Mouse (Mus musculus) spleen, adult 18-20 months (tissue): Measurements from ENCODE around the gene Slc47a1.
"Not testable (repeated sequence)": the region's sequence is repeated elsewhere in the genome, so short reads cannot be mapped to it uniquely, and the experiment has no call there.

Experiments
- DNase-seq, 2 experiments: peaks; one replicate each; pipeline ENCODE4 v3.0.0; 2022; ENCODE audit warnings: mixed read lengths in 2 of 2

Slc47a1 gene

DNA sequence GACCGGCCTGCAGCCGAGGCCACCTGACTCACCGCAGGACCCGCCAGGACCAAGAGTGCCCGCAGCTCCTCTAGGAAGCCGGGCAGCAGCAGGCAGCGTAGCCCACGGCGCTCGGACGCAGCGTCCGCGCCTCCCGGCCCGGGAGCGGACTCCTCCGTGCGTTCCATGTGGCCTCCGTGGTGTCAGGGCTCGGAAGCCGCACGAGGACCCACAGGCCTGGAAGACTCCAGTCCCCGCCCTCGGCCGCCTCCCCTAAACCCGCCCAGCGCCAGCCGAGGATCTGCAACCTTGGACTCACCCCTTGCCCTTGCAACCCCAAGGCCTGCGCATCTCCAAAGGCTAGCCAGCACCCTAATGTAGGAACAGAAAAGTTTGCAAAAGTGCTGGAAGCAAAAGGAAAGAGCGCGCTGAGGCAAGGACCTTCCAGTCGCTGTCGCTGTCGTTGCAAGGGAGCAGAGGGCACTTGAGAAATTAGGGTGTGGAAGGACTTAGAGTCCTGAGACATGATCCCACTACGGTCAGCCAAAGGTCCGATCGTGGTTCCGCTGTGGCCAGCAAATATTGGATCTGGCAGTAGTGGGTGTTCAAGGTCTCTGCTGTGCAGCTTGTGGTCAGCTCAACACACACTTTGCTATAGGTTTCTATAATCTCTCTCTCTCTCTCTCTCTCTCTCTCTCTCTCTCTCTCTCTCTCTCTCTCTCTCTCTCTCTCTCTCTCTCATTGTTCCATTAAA, at the start of gene Slc47a1:
Gene Slc47a1, minus strand, starts transcription at position 465 of the 733 bp plus-strand sequence.
- no peak for DNase-seq

- DNase-seq: no peak
Observed at GRCm38 (mm10) chr11:61419253-61419652, 41.1 kb upstream of the Slc47a1 start.

DNA sequence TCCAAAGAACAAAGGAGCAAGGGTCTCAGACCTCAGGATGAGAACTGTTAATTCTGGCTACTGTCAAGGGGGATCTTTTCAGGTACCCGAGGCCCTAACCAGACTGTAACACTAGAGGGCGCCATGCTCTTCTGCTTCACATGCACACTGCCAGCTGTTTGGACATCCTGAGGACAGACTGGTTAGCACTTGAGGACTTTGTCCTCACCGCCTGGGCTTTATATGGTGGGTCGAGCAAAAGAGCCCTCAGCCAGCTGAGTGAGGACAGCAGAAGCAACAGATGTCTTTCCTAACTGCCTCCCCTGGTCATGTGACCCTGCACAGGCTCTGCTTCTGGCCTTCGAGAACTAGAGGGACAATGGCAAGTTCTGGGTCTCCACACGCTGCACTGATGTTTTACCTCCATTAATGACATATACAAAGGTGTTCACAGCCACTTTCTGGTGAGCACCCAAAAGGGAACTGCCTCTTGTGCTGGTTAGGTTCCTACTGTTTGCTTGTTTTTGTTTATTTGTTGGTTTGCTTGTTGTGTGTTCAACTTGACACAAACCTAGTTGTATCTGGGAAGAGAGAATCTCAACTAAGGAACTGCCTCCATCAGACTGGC, 39.9 kb upstream of the Slc47a1 start:
- DNase-seq: peak; percentile 43 to 75

- not testable (repeated sequence) for DNase-seq
Observed at GRCm38 (mm10) chr11:61416540-61416939, 38.4 kb upstream of the Slc47a1 start.

- no peak for DNase-seq
Observed at GRCm38 (mm10) chr11:61415444-61415843, 37.3 kb upstream of the Slc47a1 start.

DNA sequence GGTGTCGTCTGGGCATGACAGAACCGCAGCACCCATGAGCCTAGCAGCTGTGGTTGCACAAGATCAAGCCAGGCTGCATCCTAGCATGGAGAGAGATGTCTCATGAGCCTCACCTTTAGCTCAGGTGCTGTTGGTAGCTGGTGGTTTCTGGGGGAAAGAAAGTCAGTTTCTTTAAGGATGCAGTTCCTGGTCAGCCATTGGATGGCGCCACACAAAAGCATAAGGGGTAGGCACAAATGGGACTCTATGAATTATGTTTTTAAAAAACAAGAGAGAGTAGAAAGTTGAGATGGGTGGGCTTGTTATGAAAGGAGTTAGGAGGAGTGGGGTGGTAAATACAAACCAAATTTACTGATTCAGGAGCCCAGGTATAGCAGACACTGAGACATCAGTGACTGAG, 36.4 kb upstream of the Slc47a1 start:
- DNase-seq: no peak

DNA sequence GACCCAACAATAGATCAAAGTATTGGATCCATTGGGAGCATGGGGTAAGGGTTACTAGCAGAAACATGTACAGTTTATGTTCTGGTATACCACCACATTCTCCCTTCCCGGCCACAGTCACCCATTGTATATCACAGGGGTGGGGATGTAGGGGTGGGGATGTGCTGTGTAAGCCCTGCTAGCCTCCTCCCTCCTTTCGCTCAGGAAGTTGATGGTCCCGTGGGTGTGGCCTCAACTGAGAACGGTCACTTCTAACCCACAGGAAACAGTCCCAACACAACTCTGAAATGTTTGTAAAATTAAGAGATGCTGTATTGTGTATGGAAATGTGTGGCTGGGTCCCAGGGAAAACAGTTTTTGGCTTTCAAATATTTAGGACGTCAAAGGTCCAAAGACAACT, 35.3 kb upstream of the Slc47a1 start:
- DNase-seq: no peak

GRCm38 (mm10) chr11:61411809-61412208, 33.7 kb upstream of the Slc47a1 start:
- no peak for DNase-seq

DNA sequence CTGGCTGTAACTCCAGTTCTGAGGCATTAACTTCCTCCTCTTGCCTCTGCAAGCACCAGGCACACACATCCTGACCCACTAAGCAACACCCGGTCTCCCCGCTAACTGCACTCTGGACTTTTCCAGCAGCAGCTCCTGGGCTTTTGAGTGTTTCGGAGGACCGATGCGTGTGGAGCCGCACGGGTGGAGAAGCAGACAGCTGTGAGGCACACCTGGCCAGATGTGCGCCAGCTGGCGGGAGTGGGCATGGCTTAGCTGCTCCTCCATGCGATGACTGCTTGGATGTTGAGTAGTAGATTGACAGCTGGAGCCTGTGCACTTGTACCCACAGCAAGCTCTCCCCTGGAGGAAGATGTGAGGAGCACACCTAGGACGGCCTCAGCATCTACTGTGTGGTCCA, 33.1 kb upstream of the Slc47a1 start:
- DNase-seq: no peak

- DNase-seq: peak; percentile 39 to 84
Observed at GRCm38 (mm10) chr11:61410129-61410528, 32.0 kb upstream of the Slc47a1 start.

DNA sequence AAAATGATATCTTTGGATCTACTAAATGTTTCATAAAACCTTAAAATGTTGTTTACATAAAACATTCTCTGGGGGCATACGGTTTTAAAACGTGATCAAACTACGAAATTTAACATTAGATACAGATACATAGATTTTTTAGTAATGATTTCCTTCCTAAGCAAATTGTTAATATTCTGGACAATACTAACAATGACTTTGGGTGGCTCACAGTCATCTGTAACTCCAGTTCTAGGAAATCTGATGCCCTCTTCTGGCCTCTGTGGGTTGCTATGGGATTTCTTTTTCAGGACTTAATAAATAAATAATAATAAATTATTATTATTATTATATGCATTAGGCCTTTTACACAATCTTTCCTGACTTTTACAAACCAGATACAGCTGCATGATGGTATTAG, 30.9 kb upstream of the Slc47a1 start:
- DNase-seq: no peak

DNA sequence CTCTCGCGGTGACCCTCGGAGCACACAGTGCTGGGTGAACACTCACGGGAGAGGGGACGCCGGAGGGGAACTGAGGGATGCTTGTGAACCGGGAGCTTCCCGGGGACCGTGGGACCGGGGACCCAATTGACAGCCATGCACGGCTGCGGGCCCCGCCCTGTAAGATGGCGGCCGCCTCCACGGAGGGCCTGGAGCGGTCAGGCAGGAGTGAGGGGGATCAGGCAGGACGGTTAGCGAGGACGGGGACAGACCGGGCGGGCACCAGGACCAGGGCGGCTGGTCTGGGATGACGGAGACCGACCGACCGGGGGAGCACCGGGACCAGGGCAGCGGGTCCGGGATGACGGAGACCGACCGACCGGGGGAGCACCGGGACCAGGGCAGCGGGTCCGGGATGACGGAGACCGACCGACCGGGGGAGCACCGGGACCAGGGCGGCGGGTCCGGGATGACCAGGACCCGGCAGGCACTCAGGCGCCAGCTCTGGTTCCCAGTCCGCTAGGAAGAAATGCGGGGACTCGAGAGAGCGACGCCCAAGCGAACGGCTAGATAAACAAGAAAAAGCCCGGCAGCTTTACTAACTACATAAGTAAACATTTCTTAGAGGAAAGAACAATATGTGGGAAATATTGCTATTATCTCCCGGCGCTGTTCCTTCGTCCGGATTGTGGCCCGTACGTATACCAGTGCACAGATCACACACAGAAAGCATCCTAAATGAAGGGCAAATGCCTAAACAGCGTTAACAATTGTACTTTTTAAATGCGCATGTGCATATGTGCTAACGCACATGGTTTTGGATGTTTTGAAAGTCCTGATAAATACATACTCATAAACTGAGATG, 30.3 kb upstream of the Slc47a1 start:
- DNase-seq: peak; percentile 51 to 71

DNA sequence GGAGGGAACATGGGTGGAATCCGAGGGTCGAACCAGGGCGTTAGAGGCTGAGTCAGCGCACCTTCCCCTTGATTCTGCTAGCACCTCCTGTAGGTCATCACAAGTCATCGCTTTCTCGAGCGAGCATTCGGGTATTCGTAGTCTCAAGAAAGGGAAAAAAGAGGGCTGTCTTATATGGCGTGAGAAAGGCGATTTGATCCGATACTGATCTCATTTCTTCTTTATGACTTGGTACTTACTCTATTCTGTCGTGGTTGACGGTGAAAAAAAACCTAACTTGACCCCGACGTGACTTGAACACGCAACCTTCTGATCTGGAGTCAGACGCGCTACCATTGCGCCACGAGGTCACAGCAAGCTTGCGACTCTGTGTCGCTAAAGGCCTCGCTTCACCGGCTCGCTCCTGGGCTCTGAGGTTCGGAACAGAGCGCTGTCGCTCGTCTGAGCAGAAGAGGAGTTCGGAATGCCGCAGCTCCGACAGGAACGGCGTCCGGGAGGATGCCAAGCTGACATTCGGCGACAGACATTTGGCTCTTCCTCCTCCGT, 29.6 kb upstream of the Slc47a1 start:
- DNase-seq: peak; percentile 80 to 88

GRCm38 (mm10) chr11:61401794-61402193, 23.6 kb upstream of the Slc47a1 start:
- DNase-seq: no peak

DNA sequence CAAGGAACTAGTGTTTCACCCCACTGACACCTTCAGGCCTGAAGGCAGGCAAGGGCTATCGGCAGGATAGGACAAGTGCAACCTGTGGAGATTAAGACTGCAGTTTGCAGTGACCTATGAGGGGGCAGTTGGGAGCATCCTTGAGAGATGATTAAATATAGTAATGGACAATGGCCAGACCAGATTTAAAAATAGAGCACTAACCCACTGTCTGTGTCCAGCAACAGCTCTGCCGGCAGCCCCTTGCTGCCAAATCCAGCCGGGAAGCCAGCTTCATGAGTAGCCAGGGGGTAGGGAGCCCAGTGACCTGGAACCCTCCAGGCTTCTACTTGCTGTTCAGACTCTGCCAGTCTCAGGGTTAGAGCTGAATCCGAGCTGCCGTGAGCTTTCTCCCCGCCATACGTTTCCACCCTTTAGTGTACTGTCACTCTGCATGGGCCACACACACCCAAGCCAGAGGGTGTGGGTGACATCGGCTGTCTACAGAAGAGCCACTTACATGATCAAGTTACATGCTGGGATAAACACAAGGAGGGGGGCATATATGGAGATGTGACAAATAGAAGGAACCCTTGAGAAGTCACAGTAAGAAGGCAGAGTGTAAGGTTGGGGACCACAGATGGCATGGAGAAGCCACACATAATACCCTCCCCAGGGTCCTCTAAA, 22.7 kb upstream of the Slc47a1 start:
- DNase-seq: no peak

DNA sequence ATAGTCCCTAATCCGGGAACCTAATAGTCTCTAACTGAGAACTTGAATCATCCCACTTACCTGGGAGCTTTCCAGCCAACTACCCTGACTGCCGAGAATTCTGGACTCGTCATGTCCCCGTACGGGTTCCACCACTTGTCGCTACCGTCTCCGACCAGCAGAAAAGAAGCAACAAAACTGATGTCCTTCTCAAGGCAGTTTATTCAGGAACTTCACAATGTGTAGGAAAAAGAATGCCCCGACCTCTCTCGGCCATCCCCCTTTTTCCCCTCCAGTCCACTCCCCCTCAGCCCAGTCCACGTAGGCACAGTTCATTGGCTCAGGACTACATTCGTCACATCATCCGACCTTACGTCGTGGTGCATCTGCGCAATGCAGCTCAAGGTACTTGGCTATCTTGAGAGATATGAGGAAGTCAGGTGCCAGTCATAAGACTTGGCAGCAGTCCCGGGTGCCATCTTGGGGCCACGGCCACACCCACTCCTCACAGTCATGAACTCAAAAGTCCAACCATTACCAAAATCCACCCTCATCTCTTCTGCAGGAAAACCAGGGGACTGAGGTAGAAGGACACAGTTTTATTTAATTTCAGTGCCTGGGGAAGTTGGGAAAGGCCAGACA, 19.4 kb upstream of the Slc47a1 start:
- DNase-seq: not testable (repeated sequence)

- no peak for DNase-seq
Observed at GRCm38 (mm10) chr11:61388936-61389335, 10.8 kb upstream of the Slc47a1 start.

GRCm38 (mm10) chr11:61388012-61388411, 9.9 kb upstream of the Slc47a1 start:
- peak in 1 of 2 experiments; percentile 44 for DNase-seq

- no peak for DNase-seq
Observed at GRCm38 (mm10) chr11:61387233-61387632, 9.1 kb upstream of the Slc47a1 start.

- DNase-seq: no peak
Observed at GRCm38 (mm10) chr11:61385725-61386124, 7.6 kb upstream of the Slc47a1 start.

- DNase-seq: no peak
Observed at GRCm38 (mm10) chr11:61381272-61381671, 3.1 kb upstream of the Slc47a1 start.

GRCm38 (mm10) chr11:61378651-61379050, 506 bp upstream of the Slc47a1 start:
- DNase-seq: no peak
